Mouse (Mus musculus): ENCODE measurements around the gene Vps16. TPM values are rescaled to one million over a fixed set of nuclear protein-coding genes. Genes with fewer than 3 reads are reported as not detected.

The Vps16 gene
- total and polyA plus RNA-seq, 3 experiments: 76.7 to 119 (median 113) TPM

GRCm38 (mm10) chr2:130401891-130402290 is 22.2 kb upstream of the Vps16 start:
- Histone ChIP-seq H3K4me2 (ENCODE audit: insufficient read depth, low read depth, poor library complexity, severe bottlenecking) (no peak overlapping the region), H3K79me2 (replicated peaks; ENCODE audit: control insufficient read depth, extremely low read depth, insufficient read depth, poor library complexity, severe bottlenecking) (no peaks in the 10 kb centered on the region), H3K27ac (ENCODE audit: insufficient read depth, low read depth) (no peak overlapping the region), H3K36me3 (replicated peaks in 1 of 2; ENCODE audit: control insufficient read depth in 1 of 2, insufficient read depth in 1 of 2, low read length in 1 of 2) (no peaks in the 10 kb centered on the region), H3K9ac (ENCODE audit: insufficient read depth, low read depth) (no peak overlapping the region), H3K27me3 (replicated peaks) (no peaks in the 10 kb centered on the region), H3K4me3 (replicated peaks in 1 of 3; ENCODE audit: low read depth in 2 of 3, low read length in 2 of 3, poor library complexity in 1 of 3) (no peak overlapping the region), H3K9me3 (replicated peaks; ENCODE audit: low read length) (no peaks in the 10 kb centered on the region), H3K4me1 (ENCODE audit: control insufficient read depth in 1 of 2, insufficient read depth in 2 of 2) (no peaks in the 10 kb centered on the region)
- TF ChIP-seq GABPA (IDR thresholded peaks at IDR 0.05; ENCODE audit: insufficient replicate concordance, low read depth, low read length) (no peak), MEF2A (IDR thresholded peaks at IDR 0.05; ENCODE audit: borderline replicate concordance, low read depth, low read length) (no peak), SIN3A (IDR thresholded peaks at IDR 0.05; ENCODE audit: low read length) (no peak), MAZ (IDR thresholded peaks at IDR 0.05; ENCODE audit: low read depth, low read length) (no peak), BHLHE40 (IDR thresholded peaks at IDR 0.05; ENCODE audit: low read depth, low read length) (no peak), NRF1 (IDR thresholded peaks at IDR 0.05; ENCODE audit: low read depth, low read length) (no peak), MYC (IDR thresholded peaks at IDR 0.05; ENCODE audit: low read depth, low read length) (no peak), CHD1 (IDR thresholded peaks at IDR 0.05; ENCODE audit: low read depth, low read length) (no peak), CTCF (conservative IDR thresholded peaks at IDR 0.05 in 1 of 2, IDR thresholded peaks at IDR 0.05 in 1 of 2; ENCODE audit: low read depth in 2 of 2, low read length in 2 of 2) (no peak), TBP (conservative IDR thresholded peaks at IDR 0.05; ENCODE audit: low read depth, low read length) (no peak), UBTF (IDR thresholded peaks at IDR 0.05; ENCODE audit: low read depth, low read length) (no peak), E2F4 (IDR thresholded peaks at IDR 0.05; ENCODE audit: insufficient replicate concordance, low read depth, low read length) (no peak), KAT2A (IDR thresholded peaks at IDR 0.05; ENCODE audit: insufficient replicate concordance, low read length) (no peak), TCF12 (IDR thresholded peaks at IDR 0.05; ENCODE audit: low read depth, low read length) (no peak)
- no peak for DNase-seq (ENCODE audit: extremely low read depth)
- dilution Hi-C loops (cut with MboI; ENCODE audit: extremely low pct_ligation_motif_present, extremely low pct_unique_long_range_greater_than_20kb, low sequenced_read_pairs) (no loop called here), in situ Hi-C loops (cut with MboI; ENCODE audit: low pct_ligation_motif_present, low pct_unique_long_range_greater_than_20kb, low sequenced_read_pairs) (no loop called here)

GRCm38 (mm10) chr2:130404939-130405338 is 19.2 kb upstream of the Vps16 start, which contains the start of the genes Gm28372 and 1700020A23Rik:
TSS of gene Gm28372 (plus strand) at chr2:130405239.
TSS of gene 1700020A23Rik (plus strand) at chr2:130405259.
- no peaks in the 10 kb centered on the region for H3K9me3 ChIP-seq (replicated peaks; ENCODE audit: low read length)
- no peak within 1 kb of the TSS for H3K27ac ChIP-seq (ENCODE audit: insufficient read depth, low read depth)
- H3K36me3 ChIP-seq (replicated peaks in 1 of 2; ENCODE audit: control insufficient read depth in 1 of 2, insufficient read depth in 1 of 2, low read length in 1 of 2): no peaks in the 10 kb centered on the region
- no peak within 1 kb of the TSS for H3K4me2 ChIP-seq (ENCODE audit: insufficient read depth, low read depth, poor library complexity, severe bottlenecking)
- no peaks in the 10 kb centered on the region for H3K27me3 ChIP-seq (replicated peaks)
- no peaks in the 10 kb centered on the region for H3K4me1 ChIP-seq (ENCODE audit: control insufficient read depth in 1 of 2, insufficient read depth in 2 of 2)
- no peaks in the 10 kb centered on the region for H3K79me2 ChIP-seq (replicated peaks; ENCODE audit: control insufficient read depth, extremely low read depth, insufficient read depth, poor library complexity, severe bottlenecking)
- no peak for DNase-seq (ENCODE audit: extremely low read depth)
- dilution Hi-C loops (cut with MboI; ENCODE audit: extremely low pct_ligation_motif_present, extremely low pct_unique_long_range_greater_than_20kb, low sequenced_read_pairs) (no loop called here), in situ Hi-C loops (cut with MboI; ENCODE audit: low pct_ligation_motif_present, low pct_unique_long_range_greater_than_20kb, low sequenced_read_pairs) (no loop called here)
- no peak within 1 kb of the TSS for H3K4me3 ChIP-seq (replicated peaks in 1 of 3; ENCODE audit: low read depth in 2 of 3, low read length in 2 of 3, poor library complexity in 1 of 3)
- TF ChIP-seq TCF12 (IDR thresholded peaks at IDR 0.05; ENCODE audit: low read depth, low read length) (no peak), ELF1 (IDR thresholded peaks at IDR 0.05; ENCODE audit: low read depth, low read length) (no peak), MAZ (IDR thresholded peaks at IDR 0.05; ENCODE audit: low read depth, low read length) (no peak), IRF4 (IDR thresholded peaks at IDR 0.05; ENCODE audit: low read depth, low read length) (no peak), HCFC1 (IDR thresholded peaks at IDR 0.05; ENCODE audit: low read depth, low read length) (no peak), SMC3 (IDR thresholded peaks at IDR 0.05; ENCODE audit: low read depth, low read length) (no peak), ZC3H11A (IDR thresholded peaks at IDR 0.05; ENCODE audit: low read depth, low read length) (no peak), ZKSCAN1 (IDR thresholded peaks at IDR 0.05; ENCODE audit: borderline replicate concordance, low read depth, low read length) (no peak), UBTF (IDR thresholded peaks at IDR 0.05; ENCODE audit: low read depth, low read length) (no peak), CHD2 (IDR thresholded peaks at IDR 0.05; ENCODE audit: low read length) (no peak)
- no peak within 1 kb of the TSS for H3K9ac ChIP-seq (ENCODE audit: insufficient read depth, low read depth)
